Mouse (Mus musculus) c-Kit-positive CD71-negative TER-119-negative erythroid progenitor cells, embryonic 14.5 days (primary cell): ENCODE measurements around the gene Mthfr.
"Not testable (repeated sequence)": the region's sequence is repeated elsewhere in the genome, so short reads cannot be mapped to it uniquely, and the experiment has no call there.

Experiments
- DNase-seq: peaks from one replicate; pipeline ENCODE4 v3.0.0-alpha.2; 2013; ENCODE audit warnings: low read depth

The Mthfr gene

DNA sequence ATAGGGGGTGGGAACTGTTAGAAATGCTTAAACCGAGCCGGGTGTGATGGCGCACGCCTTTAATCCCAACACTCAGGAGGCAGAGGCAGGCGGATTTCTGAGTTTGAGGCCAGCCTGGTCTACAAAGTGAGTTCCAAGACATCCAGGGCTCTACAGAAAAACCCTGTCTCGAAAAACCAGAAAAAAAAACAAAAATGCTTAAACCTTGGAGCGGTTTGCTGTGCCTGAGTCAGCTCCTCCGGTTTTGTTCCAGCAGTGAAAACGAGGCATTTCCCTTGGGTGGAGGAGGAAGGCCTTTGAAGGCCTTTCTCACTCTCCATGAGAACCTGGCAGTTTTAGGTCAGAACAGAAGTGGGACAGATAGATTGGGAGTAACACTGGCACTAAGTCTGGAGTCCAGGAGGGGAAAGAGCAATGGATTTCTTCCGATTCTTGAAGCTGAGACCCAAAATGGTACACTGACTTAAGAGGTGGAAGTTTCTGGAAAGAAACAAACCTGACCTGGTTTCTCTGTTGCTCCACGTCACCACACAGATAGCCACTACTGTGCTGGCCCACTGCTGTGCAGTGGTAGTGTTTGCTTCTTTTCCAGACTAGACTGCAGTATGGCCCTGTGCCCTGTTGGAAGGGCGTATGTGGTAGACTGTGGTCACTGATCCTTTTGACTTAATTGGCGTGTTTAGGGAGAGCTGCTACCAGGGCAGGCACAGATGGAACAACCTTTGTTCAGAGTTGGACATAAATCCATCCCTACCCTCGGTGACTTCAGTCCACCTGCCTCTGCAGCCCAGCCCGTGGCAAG, 1.4 kb downstream of the Mthfr start:
- DNase-seq: no peak

- DNase-seq: peak; percentile 45
Measured at GRCm38 (mm10) chr4:148040933-148041610, 2.2 kb downstream of the Mthfr start.

GRCm38 (mm10) chr4:148041611-148042191, 2.8 kb downstream of the Mthfr start:
- DNase-seq: no peak

DNA sequence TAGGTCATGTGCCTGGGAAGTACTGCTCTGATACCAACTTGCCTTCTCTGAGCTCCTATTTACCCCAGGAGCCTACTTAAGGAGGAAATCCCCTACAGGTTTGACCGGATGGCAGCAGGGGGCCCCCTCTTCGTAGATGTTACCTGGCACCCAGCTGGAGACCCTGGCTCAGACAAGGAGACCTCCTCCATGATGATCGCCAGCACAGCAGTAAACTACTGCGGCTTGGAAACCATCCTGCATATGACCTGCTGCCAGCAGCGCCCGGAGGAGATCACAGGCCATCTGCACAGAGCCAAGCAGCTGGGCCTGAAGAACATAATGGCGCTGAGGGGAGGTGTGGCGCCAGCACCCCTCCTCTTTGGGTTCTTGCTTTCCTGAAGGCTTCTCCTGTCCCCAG, 4.5 kb downstream of the Mthfr start:
- DNase-seq: not testable (repeated sequence)

DNA sequence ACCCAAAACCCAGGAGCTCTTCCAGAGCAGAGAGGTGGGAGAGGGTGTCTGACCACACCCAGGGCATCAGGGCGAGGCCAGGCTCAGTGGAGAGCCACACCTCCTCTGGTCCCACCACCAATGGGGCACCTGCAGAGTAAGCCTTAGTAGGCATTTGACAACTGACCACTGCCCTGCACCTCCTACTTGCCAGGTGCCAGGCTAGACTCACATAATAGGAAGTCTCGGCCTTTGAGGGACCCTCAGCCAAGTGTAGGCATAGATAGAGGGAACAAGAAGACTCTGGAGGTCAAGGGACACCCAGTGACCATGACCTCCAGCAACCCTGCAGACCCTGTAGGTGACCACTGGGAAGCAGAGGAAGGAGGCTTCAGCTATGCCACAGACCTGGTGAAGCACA, 5.2 kb downstream of the Mthfr start:
- DNase-seq: no peak

DNA sequence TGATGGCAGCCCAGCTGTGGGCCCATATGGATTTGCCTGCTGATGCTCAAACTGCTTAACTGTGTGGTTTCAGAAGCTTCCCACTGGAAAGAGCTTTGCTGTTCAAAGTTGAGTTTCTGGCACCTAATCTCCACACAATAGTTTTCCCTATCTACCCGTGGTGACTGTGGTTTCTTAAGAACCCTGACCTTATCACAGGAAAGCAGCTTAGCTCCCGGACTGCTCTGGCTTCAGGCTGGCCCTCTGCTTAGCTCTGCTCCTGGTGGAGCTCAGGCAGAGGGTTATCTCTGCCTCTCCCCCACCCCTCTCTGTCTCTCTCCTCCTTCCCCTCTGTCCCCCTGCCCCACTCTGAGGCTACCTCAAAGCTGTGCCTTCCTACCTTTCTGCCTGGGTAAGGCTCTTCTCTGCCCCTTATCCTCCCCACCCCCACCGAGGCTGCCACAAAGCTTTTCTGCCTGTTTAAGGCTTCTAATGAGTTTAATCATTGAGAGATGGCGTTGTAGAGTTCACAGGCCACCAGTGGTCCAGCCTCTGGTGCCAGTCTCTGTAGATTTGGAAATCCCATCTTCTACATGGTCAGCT, 7.7 kb downstream of the Mthfr start:
- peak; percentile 45 for DNase-seq

- not testable (repeated sequence) for DNase-seq
Measured at GRCm38 (mm10) chr4:148050396-148050914, 11.6 kb downstream of the Mthfr start.

DNA sequence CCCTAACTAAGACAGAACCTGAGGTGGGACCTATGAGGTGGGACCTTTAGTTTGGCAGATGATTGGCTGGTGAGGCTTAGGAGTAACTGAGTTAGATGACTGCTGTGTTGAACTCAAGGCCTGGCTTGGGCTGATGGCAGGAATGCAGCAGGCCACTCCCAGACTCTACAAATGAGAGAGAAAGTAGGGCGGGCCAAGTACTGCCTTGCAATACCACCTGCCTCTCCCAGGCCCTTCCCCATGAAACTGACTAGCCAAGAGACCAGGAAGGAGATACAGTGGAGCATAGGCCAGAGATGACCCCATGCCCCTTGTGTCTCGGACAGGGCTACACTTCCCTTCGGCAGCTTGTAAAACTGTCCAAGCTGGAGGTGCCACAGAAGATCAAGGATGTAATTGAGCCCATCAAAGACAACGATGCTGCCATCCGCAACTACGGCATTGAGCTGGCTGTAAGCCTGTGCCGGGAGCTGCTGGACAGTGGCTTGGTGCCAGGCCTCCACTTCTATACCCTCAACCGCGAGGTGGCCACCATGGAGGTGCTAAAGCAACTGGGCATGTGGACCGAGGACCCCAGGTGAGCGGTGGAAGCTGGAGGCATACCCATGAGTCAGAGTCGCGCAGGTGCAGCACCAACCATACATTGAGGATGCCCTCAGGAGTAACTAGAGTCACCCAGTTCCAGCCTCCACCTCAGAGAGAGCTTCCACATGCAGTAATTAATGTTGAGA, 12.3 kb downstream of the Mthfr start:
- no peak for DNase-seq

GRCm38 (mm10) chr4:148051886-148052285, 13.0 kb downstream of the Mthfr start:
- no peak for DNase-seq

DNA sequence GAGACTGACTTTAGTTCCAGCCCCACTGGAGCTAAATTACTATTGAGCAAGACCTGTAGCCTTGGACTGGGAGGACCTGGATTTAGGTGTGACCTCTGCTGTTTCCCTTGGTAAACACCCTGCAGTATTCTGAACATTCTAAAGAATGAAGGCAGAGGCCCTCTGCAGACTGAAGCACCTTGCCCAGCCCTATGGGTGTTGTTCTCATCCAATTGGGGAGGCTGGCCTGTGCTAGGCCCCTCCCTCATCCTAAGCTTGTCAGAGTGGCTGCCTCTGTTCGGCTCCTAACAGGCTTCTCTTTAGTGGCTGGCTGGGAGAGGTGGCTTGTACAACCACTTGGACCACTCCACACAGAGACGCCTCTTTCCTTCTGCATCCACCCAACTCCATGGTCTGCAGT, 14.1 kb downstream of the Mthfr start:
- no peak for DNase-seq

DNA sequence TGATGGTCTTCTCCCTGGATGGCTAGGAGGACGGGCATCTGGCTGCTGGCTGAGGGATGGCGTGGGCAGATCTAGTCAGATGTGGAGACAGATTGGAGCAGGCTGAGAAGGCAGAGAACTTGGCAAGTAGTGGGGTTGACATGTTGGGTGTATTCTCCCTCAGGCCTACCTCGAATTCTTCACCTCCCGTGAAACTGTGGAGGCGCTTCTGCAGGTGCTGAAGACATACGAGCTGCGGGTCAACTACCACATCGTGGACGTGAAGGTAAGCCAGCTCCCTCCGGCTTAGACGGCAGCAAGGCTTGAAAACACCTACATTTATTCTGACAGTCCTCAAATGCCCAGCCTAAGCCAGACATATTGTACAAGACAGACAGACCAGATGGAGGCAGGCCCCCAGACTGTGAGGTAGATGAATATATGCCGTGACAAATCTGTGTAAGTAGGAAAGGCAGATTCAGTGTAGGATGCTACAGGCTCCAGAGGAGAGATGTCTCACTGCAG, 14.6 kb downstream of the Mthfr start:
- DNase-seq: no peak

- no peak for DNase-seq
Measured at GRCm38 (mm10) chr4:148054961-148055695, 16.3 kb downstream of the Mthfr start.

- DNase-seq: no peak
Measured at GRCm38 (mm10) chr4:148056246-148056645, 17.4 kb downstream of the Mthfr start.

GRCm38 (mm10) chr4:148056801-148057200, 17.9 kb downstream of the Mthfr start:
- no peak for DNase-seq

DNA sequence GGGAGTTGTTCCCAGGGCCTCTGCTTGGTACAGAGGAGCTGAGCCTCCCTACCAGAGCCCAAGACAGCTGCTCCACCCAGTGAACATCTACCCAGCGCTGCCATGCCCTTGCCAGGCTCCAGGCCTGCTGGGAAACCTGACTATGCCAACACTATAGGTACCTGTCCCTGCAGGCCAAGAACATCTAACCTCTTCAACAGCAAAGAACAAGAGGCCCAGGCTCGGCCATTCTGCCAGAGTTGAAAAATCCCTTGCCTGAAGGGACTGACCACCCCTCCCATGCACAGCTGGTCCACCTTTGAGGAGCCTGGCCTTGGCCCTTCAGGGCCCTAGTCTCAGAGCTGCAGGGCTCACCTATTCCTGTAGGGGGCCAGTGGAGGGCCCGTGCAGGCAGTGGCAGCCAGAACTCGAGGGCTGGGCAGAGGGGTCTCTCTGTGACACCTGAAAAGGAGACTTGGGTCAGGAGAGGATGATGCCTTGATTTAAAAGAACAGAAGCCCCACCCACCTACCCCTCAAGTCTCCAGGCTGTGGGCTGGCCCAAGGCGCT, 18.9 kb downstream of the Mthfr start:
- no peak for DNase-seq

- DNase-seq: no peak
Measured at GRCm38 (mm10) chr4:148058218-148058819, 19.4 kb downstream of the Mthfr start.

DNA sequence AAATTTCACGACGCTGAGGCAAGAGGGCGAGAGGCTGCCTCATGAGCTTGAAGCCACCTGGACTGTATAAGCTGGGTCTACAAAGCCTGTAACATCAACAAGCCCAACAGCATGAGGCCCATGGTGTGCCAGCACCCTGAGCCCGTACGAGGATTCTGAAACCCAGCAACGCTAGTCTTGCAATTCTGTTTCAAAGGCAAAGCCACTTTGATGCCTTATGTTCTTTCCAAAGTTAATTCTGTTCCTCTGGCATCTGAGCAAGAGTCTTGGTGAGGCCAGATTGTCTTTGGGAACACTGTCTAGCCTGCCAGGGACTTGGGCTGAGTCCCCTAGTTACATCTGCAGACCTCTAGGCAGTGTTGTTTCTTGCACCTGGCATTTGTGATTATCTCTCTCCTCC, 20.1 kb downstream of the Mthfr start:
- no peak for DNase-seq

GRCm38 (mm10) chr4:148060120-148061085, 21.5 kb downstream of the Mthfr start:
- no peak for DNase-seq

- DNase-seq: no peak
Measured at GRCm38 (mm10) chr4:148061086-148061480, 22.2 kb downstream of the Mthfr start.
